Mouse (Mus musculus) spleen, adult 2 months (tissue): Measurements from ENCODE around the gene Gm2001. TPM values are rescaled to one million over a fixed set of nuclear protein-coding genes. Genes with fewer than 3 reads are reported as not detected.
"Not testable (repeated sequence)": the region's sequence is repeated elsewhere in the genome, so short reads cannot be mapped to it uniquely, and the experiment has no call there.

Experiments used
- DNase-seq, 2 experiments: peaks; one replicate each; pipeline versions ENCODE4 v3.0.0 to v3.0.0-alpha.2; 2012 to 2021; ENCODE audit warnings: low spot score in 2 of 2, low read depth in 1 of 2
- H3K27ac ChIP-seq: fragments of 200-500 bp; 2 replicates; pipeline ENCODE4 v1.5.1; 2012; ENCODE audit warnings: low read length, inconsistent platforms; ENCODE audit not compliant: insufficient read depth
- H3K27me3 ChIP-seq: fragments of 200-500 bp; 2 replicates; pipeline ENCODE4 v1.6.1; 2012; ENCODE audit warnings: mild to moderate bottlenecking, moderate library complexity, low read length, inconsistent platforms; ENCODE audit not compliant: control insufficient read depth, insufficient read depth
- H3K36me3 ChIP-seq: fragments of 200-500 bp; 2 replicates; pipeline ENCODE4 v1.6.1; 2012; ENCODE audit warnings: mild to moderate bottlenecking, low read length, inconsistent platforms; ENCODE audit not compliant: control insufficient read depth, insufficient read depth
- H3K4me1 ChIP-seq: fragments of 200-500 bp; 2 replicates; pipeline ENCODE4 v1.6.1; 2011; ENCODE audit warnings: inconsistent platforms; ENCODE audit not compliant: control insufficient read depth, insufficient read depth, insufficient read length
- H3K4me3 ChIP-seq: fragments of 200-500 bp; 2 replicates; pipeline ENCODE4 v1.5.1; 2011; ENCODE audit warnings: mild to moderate bottlenecking, inconsistent platforms; ENCODE audit not compliant: insufficient read depth, insufficient read length; ENCODE audit errors: extremely low read depth
- WGBS: fragments of 180-500 bp; shearing (Covaris S2); methylation state at CpG from one replicate; pipeline ENCODE4 v1.1.7; 2018; 5-methylcytosine and 5-hydroxymethylcytosine counted together
- polyA plus RNA-seq: library from polyadenylated mRNA; depleted of rRNA; stranded (reverse); fragments of >200 nt; gene quantifications from 2 replicates; pipeline ENCODE4 v1.2.3, GENCODE M21; 2012; rRNA removed

The Gm2001 gene
- not detected in 2 replicates for polyA plus RNA-seq

GRCm38 (mm10) chr12:87842239-87842638 lies at the start of gene Gm2001:
TSS of gene Gm2001 (minus strand) at chr12:87842339.
- not testable (repeated sequence) for H3K4me3 ChIP-seq, H3K4me1 ChIP-seq, H3K27me3 ChIP-seq, DNase-seq, H3K27ac ChIP-seq, H3K36me3 ChIP-seq
- WGBS, result 80% methylated on average over 2 of the region's 2 CpGs

- not testable (repeated sequence) for H3K4me3 ChIP-seq, H3K36me3 ChIP-seq, DNase-seq, H3K27ac ChIP-seq, H3K27me3 ChIP-seq, H3K4me1 ChIP-seq
- WGBS, result 74% methylated on average over 5 of the region's 5 CpGs
Measured at GRCm38 (mm10) chr12:87873772-87874171, 31.6 kb upstream of the Gm2001 start, which contains the start of gene Gm2016. TSS of gene Gm2016 (plus strand) at chr12:87874072.

GRCm38 (mm10) chr12:87864048-87864447 lies 21.9 kb upstream of the Gm2001 start:
- H3K36me3 ChIP-seq, result not testable (repeated sequence)
- WGBS, result 77% methylated on average over 2 of the region's 2 CpGs

GRCm38 (mm10) chr12:87863638-87864037 lies 21.5 kb upstream of the Gm2001 start:
- not testable (repeated sequence) for H3K4me1 ChIP-seq, DNase-seq, H3K36me3 ChIP-seq, H3K4me3 ChIP-seq, H3K27me3 ChIP-seq, H3K27ac ChIP-seq
- WGBS, result 97% methylated on average over 10 of the region's 11 CpGs

More at GRCm38 (mm10) chr12:87864048-87864447, 21.9 kb upstream of the Gm2001 start:
- DNase-seq, H3K4me3 ChIP-seq, H3K27me3 ChIP-seq, H3K27ac ChIP-seq, H3K4me1 ChIP-seq: not testable (repeated sequence)

- not testable (repeated sequence) for H3K36me3 ChIP-seq, H3K4me1 ChIP-seq, DNase-seq, H3K27me3 ChIP-seq, H3K27ac ChIP-seq, H3K4me3 ChIP-seq
- 83% methylated on average over 23 of the region's 23 CpGs for whole genome bisulfite sequencing
Measured at GRCm38 (mm10) chr12:87861740-87862692, 19.9 kb upstream of the Gm2001 start.

GRCm38 (mm10) chr12:87856067-87856466 lies 13.9 kb upstream of the Gm2001 start:
- not testable (repeated sequence) for H3K4me1 ChIP-seq, H3K4me3 ChIP-seq, H3K36me3 ChIP-seq, H3K27ac ChIP-seq, DNase-seq, H3K27me3 ChIP-seq
- 78% methylated on average over 1 of the region's 1 CpGs for WGBS

- H3K36me3 ChIP-seq, H3K27ac ChIP-seq, H3K4me3 ChIP-seq, H3K27me3 ChIP-seq, H3K4me1 ChIP-seq, DNase-seq: not testable (repeated sequence)
- WGBS, result no CpG with 5 or more reads among the region's 2 CpGs
Measured at GRCm38 (mm10) chr12:87850657-87851056, 8.5 kb upstream of the Gm2001 start.

GRCm38 (mm10) chr12:87816277-87816676 lies 25.9 kb downstream of the Gm2001 start, which contains the start of gene BB287469:
TSS of gene BB287469 (plus strand) at chr12:87816577.
- WGBS, result 90% methylated on average over 5 of the region's 6 CpGs

GRCm38 (mm10) chr12:87797971-87798370 lies 44.2 kb downstream of the Gm2001 start:
- H3K4me1 ChIP-seq, H3K4me3 ChIP-seq, H3K36me3 ChIP-seq, H3K27me3 ChIP-seq, H3K27ac ChIP-seq, DNase-seq: not testable (repeated sequence)
- WGBS, result 82% methylated on average over 5 of the region's 5 CpGs

More at GRCm38 (mm10) chr12:87816277-87816676, 25.9 kb downstream of the Gm2001 start, which contains the start of gene BB287469:
- H3K36me3 ChIP-seq, H3K4me3 ChIP-seq, DNase-seq, H3K27me3 ChIP-seq, H3K4me1 ChIP-seq, H3K27ac ChIP-seq: not testable (repeated sequence)

- 92% methylated on average over 1 of the region's 1 CpGs for WGBS
- H3K27me3 ChIP-seq, H3K4me1 ChIP-seq, DNase-seq, H3K36me3 ChIP-seq, H3K4me3 ChIP-seq, H3K27ac ChIP-seq: not testable (repeated sequence)
Measured at GRCm38 (mm10) chr12:87795212-87795611, 46.9 kb downstream of the Gm2001 start, which contains the start of gene Gm21936. TSS of gene Gm21936 (plus strand) at chr12:87795512.
